Mouse (Mus musculus): ENCODE measurements around the gene Slc9a9. TPM values are rescaled to one million over a fixed set of nuclear protein-coding genes. Genes with fewer than 3 reads are reported as not detected.

Gene Slc9a9
- polyA plus RNA-seq, 1 experiment from 2014 or later: 5.0 TPM

GRCm38 (mm10) chr9:95150096-95150495 lies 480.4 kb downstream of the Slc9a9 start:
- TF ChIP-seq CTCF (IDR thresholded peaks at IDR 0.05; ENCODE audit: low read depth): no peak
- ATAC-seq (ENCODE audit: insufficient read depth) (no peak), DNase-seq (peak; percentile 19)
- Histone ChIP-seq H3K9me3 (ENCODE audit: low read depth, low read length) (no peaks in the 10 kb centered on the region), H3K4me3 (ENCODE audit: low read depth, low read length) (no peak overlapping the region), H3K4me2 (no peak overlapping the region), H3K4me1 (ENCODE audit: insufficient read depth) (no peaks in the 10 kb centered on the region), H3K9ac (no peak overlapping the region), H3K27ac (ENCODE audit: low read depth) (no peak overlapping the region), H3K27me3 (ENCODE audit: insufficient read depth, low read length) (no peaks in the 10 kb centered on the region), H3K36me3 (ENCODE audit: insufficient read depth) (no peaks in the 10 kb centered on the region)
- 28% methylated on average over 3 of the region's 3 CpGs for WGBS

GRCm38 (mm10) chr9:95150597-95150996 lies 480.9 kb downstream of the Slc9a9 start:
- 66% methylated on average over 3 of the region's 3 CpGs for WGBS

GRCm38 (mm10) chr9:95150998-95151397 lies 481.3 kb downstream of the Slc9a9 start:
- H3K36me3 ChIP-seq (ENCODE audit: insufficient read depth): no peaks in the 10 kb centered on the region
- H3K9me3 ChIP-seq (ENCODE audit: low read depth, low read length): no peaks in the 10 kb centered on the region
- no peak overlapping the region for H3K27ac ChIP-seq (ENCODE audit: low read depth)
- no peak overlapping the region for H3K4me3 ChIP-seq (ENCODE audit: low read depth, low read length)
- no peaks in the 10 kb centered on the region for H3K27me3 ChIP-seq (ENCODE audit: insufficient read depth, low read length)
- DNase-seq: no peak
- ATAC-seq (ENCODE audit: insufficient read depth): no peak
- no peak overlapping the region for H3K4me2 ChIP-seq
- 71% methylated on average over 4 of the region's 4 CpGs for WGBS
- H3K9ac ChIP-seq: no peak overlapping the region
- TF ChIP-seq CTCF (IDR thresholded peaks at IDR 0.05; ENCODE audit: low read depth): no peak
- no peaks in the 10 kb centered on the region for H3K4me1 ChIP-seq (ENCODE audit: insufficient read depth)

More at GRCm38 (mm10) chr9:95150597-95150996, 480.9 kb downstream of the Slc9a9 start:
- no peak for ATAC-seq (ENCODE audit: insufficient read depth)
- Histone ChIP-seq H3K27me3 (ENCODE audit: insufficient read depth, low read length) (no peaks in the 10 kb centered on the region), H3K27ac (ENCODE audit: low read depth) (no peak overlapping the region), H3K4me3 (ENCODE audit: low read depth, low read length) (no peak overlapping the region), H3K4me1 (ENCODE audit: insufficient read depth) (no peaks in the 10 kb centered on the region), H3K9ac (no peak overlapping the region), H3K36me3 (ENCODE audit: insufficient read depth) (no peaks in the 10 kb centered on the region), H3K9me3 (ENCODE audit: low read depth, low read length) (no peaks in the 10 kb centered on the region), H3K4me2 (no peak overlapping the region)
- peak; percentile 23 for DNase-seq
- no peak for TF ChIP-seq CTCF (IDR thresholded peaks at IDR 0.05; ENCODE audit: low read depth)

- no peak for TF ChIP-seq CTCF (IDR thresholded peaks at IDR 0.05; ENCODE audit: low read depth)
- Histone ChIP-seq H3K27me3 (ENCODE audit: insufficient read depth, low read length) (no peaks in the 10 kb centered on the region), H3K9me3 (ENCODE audit: low read depth, low read length) (no peaks in the 10 kb centered on the region), H3K27ac (ENCODE audit: low read depth) (no peak overlapping the region), H3K36me3 (ENCODE audit: insufficient read depth) (no peaks in the 10 kb centered on the region), H3K9ac (no peak overlapping the region), H3K4me3 (ENCODE audit: low read depth, low read length) (no peak overlapping the region), H3K4me1 (ENCODE audit: insufficient read depth) (no peaks in the 10 kb centered on the region), H3K4me2 (no peak overlapping the region)
- DNase-seq (no peak), ATAC-seq (ENCODE audit: insufficient read depth) (no peak)
- WGBS: 66% methylated on average over 4 of the region's 4 CpGs
Observed at GRCm38 (mm10) chr9:95151746-95152145, 482.0 kb downstream of the Slc9a9 start.

GRCm38 (mm10) chr9:95153966-95154365 lies 484.3 kb downstream of the Slc9a9 start:
- 67% methylated on average over 6 of the region's 6 CpGs for WGBS
- Histone ChIP-seq H3K27me3 (ENCODE audit: insufficient read depth, low read length) (no peaks in the 10 kb centered on the region), H3K27ac (ENCODE audit: low read depth) (no peak overlapping the region), H3K4me2 (no peak overlapping the region), H3K4me1 (ENCODE audit: insufficient read depth) (no peaks in the 10 kb centered on the region), H3K9ac (no peak overlapping the region), H3K4me3 (ENCODE audit: low read depth, low read length) (no peak overlapping the region), H3K36me3 (ENCODE audit: insufficient read depth) (no peaks in the 10 kb centered on the region), H3K9me3 (ENCODE audit: low read depth, low read length) (no peaks in the 10 kb centered on the region)
- no peak for ATAC-seq (ENCODE audit: insufficient read depth)
- DNase-seq: no peak
- TF ChIP-seq CTCF (IDR thresholded peaks at IDR 0.05; ENCODE audit: low read depth): no peak

GRCm38 (mm10) chr9:95157948-95158347 lies 488.2 kb downstream of the Slc9a9 start:
- Histone ChIP-seq H3K27me3 (ENCODE audit: insufficient read depth, low read length) (no peaks in the 10 kb centered on the region), H3K9ac (no peak overlapping the region), H3K4me1 (ENCODE audit: insufficient read depth) (no peaks in the 10 kb centered on the region), H3K9me3 (ENCODE audit: low read depth, low read length) (no peaks in the 10 kb centered on the region), H3K4me2 (no peak overlapping the region), H3K4me3 (ENCODE audit: low read depth, low read length) (no peak overlapping the region), H3K27ac (ENCODE audit: low read depth) (no peak overlapping the region), H3K36me3 (ENCODE audit: insufficient read depth) (no peaks in the 10 kb centered on the region)
- DNase-seq: no peak
- WGBS: 19% methylated on average over 4 of the region's 4 CpGs
- ATAC-seq (ENCODE audit: insufficient read depth): no peak
- TF ChIP-seq CTCF (IDR thresholded peaks at IDR 0.05; ENCODE audit: low read depth): no peak

GRCm38 (mm10) chr9:95158916-95159315 lies 489.2 kb downstream of the Slc9a9 start:
- Histone ChIP-seq H3K4me3 (ENCODE audit: low read depth, low read length) (no peak overlapping the region), H3K36me3 (ENCODE audit: insufficient read depth) (no peaks in the 10 kb centered on the region), H3K9me3 (ENCODE audit: low read depth, low read length) (no peaks in the 10 kb centered on the region), H3K9ac (no peak overlapping the region), H3K27ac (ENCODE audit: low read depth) (no peak overlapping the region), H3K27me3 (ENCODE audit: insufficient read depth, low read length) (no peaks in the 10 kb centered on the region), H3K4me2 (no peak overlapping the region), H3K4me1 (ENCODE audit: insufficient read depth) (no peaks in the 10 kb centered on the region)
- TF ChIP-seq CTCF (IDR thresholded peaks at IDR 0.05; ENCODE audit: low read depth): no peak
- DNase-seq (no peak), ATAC-seq (ENCODE audit: insufficient read depth) (no peak)
- WGBS: 85% methylated on average over 8 of the region's 8 CpGs
